Mouse (Mus musculus): ENCODE data around the gene Stk38. TPM values are rescaled to one million over a fixed set of nuclear protein-coding genes. Genes with fewer than 3 reads are reported as not detected.

Stk38 gene
- 10 to 100 TPM; 44.9 to 59.3 TPM for total RNA-seq (2021)

GRCm38 (mm10) chr17:29007641-29008325 is at the start of gene Stk38:
Gene Stk38, minus strand, starts transcription at chr17:29007995.
- intact Hi-C loops (cut with DNase I): no loop called here
- DNase-seq (ENCODE audit: low spot score in 2 of 2): peak; percentile 92 to 93

GRCm38 (mm10) chr17:29057361-29057890 is 49.6 kb upstream of the Stk38 start:
- intact Hi-C loops (cut with DNase I): no loop called here
- peak in 1 of 2 experiments; percentile 73 for DNase-seq (ENCODE audit: low spot score in 2 of 2)

GRCm38 (mm10) chr17:29056699-29057151 is 48.9 kb upstream of the Stk38 start:
- intact Hi-C loops (cut with DNase I): no loop called here
- no peak for DNase-seq (ENCODE audit: low spot score in 2 of 2)

- intact Hi-C loops (cut with DNase I): no loop called here
- DNase-seq (ENCODE audit: low spot score in 2 of 2): no peak
These were observed 48.4 kb upstream of the Stk38 start for GRCm38 (mm10) chr17:29056207-29056606.

DNA sequence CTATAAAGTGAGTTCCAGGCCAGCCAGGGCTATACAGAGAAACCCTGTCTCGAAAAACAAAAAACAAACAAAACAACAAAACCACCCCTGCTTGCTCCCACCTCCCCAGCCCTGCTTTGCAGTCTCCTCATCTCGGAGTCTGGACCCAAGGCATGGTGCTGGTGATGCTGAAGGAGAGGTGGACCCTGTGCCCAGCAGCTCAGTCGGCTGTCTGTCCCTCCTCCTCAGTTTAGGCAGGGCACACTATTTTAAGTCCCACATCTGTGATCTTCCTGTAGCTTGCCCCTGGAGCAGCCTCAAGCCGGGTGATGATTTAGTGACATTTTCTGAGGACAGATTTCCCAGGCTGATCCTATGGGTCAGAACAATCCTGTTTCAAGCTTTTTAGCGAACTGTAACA is 47.8 kb upstream of the Stk38 start:
- intact Hi-C loops (cut with DNase I): no loop called here
- DNase-seq (ENCODE audit: low spot score in 2 of 2): no peak

DNA sequence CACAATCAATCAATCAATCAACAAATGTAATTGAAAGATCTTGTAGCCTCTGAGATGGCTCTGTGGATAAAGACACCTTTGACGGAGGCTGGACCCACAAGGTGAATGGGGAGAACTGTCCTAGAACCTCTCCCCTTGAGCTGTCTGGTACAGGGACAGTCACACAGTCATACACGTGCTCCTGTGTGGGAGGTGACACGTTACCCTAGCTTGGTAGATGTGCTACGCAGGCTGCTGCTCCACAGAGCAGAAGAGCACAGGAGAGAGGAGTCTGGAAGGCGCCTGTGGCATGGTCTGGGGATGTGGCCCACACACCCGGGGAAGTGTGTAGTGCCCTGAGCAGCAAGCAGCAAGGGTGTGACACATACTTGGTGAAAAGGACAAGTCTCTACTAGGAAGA is 46.6 kb upstream of the Stk38 start:
- intact Hi-C loops (cut with DNase I): no loop called here
- no peak for DNase-seq (ENCODE audit: low spot score in 2 of 2)

- no peak for DNase-seq (ENCODE audit: low spot score in 2 of 2)
- intact Hi-C loops (cut with DNase I): no loop called here
These were observed 46.0 kb upstream of the Stk38 start for GRCm38 (mm10) chr17:29053841-29054240.

GRCm38 (mm10) chr17:29053067-29053466 is 45.3 kb upstream of the Stk38 start:
- intact Hi-C loops (cut with DNase I): no loop called here
- no peak for DNase-seq (ENCODE audit: low spot score in 2 of 2)

- intact Hi-C loops (cut with DNase I): no loop called here
- DNase-seq (ENCODE audit: low spot score in 2 of 2): no peak
These were observed 43.0 kb upstream of the Stk38 start for GRCm38 (mm10) chr17:29050791-29051190.

- intact Hi-C loops (cut with DNase I): loop anchor here (1.0 to 5.0 kb wide), 3 partner anchors 45 to 197 kb away; no protein-coding TSS in a partner anchor
- no peak for DNase-seq (ENCODE audit: low spot score in 2 of 2)
These were observed 42.1 kb upstream of the Stk38 start for GRCm38 (mm10) chr17:29049923-29050322.

GRCm38 (mm10) chr17:29049508-29049889 is 41.7 kb upstream of the Stk38 start:
- intact Hi-C loops (cut with DNase I): loop anchor here (1.0 to 5.0 kb wide), 3 partner anchors 46 to 198 kb away; no protein-coding TSS in a partner anchor

GRCm38 (mm10) chr17:29048748-29049507 is 41.1 kb upstream of the Stk38 start:
- intact Hi-C loops (cut with DNase I): loop anchor here (1.0 to 5.0 kb wide), 3 partner anchors 46 to 198 kb away; no protein-coding TSS in a partner anchor
- peak; percentile 82 to 91 for DNase-seq (ENCODE audit: low spot score in 2 of 2)

More at GRCm38 (mm10) chr17:29049508-29049889, 41.7 kb upstream of the Stk38 start:
- no peak for DNase-seq (ENCODE audit: low spot score in 2 of 2)

GRCm38 (mm10) chr17:29047697-29048514 is 40.1 kb upstream of the Stk38 start:
- intact Hi-C loops (cut with DNase I): loop anchor here (2.0 to 5.0 kb wide), 2 partner anchors 123 to 199 kb away; no protein-coding TSS in a partner anchor
- DNase-seq (ENCODE audit: low spot score in 2 of 2): no peak

GRCm38 (mm10) chr17:29046863-29047262 is 39.1 kb upstream of the Stk38 start:
- DNase-seq (ENCODE audit: low spot score in 2 of 2): no peak
- intact Hi-C loops (cut with DNase I): loop anchor here (5.0 kb wide), 1 partner anchor 200 kb away; no protein-coding TSS in a partner anchor

GRCm38 (mm10) chr17:29045741-29046530 is 38.1 kb upstream of the Stk38 start:
- intact Hi-C loops (cut with DNase I): loop anchor here (5.0 kb wide), 1 partner anchor 201 kb away; no protein-coding TSS in a partner anchor

DNA sequence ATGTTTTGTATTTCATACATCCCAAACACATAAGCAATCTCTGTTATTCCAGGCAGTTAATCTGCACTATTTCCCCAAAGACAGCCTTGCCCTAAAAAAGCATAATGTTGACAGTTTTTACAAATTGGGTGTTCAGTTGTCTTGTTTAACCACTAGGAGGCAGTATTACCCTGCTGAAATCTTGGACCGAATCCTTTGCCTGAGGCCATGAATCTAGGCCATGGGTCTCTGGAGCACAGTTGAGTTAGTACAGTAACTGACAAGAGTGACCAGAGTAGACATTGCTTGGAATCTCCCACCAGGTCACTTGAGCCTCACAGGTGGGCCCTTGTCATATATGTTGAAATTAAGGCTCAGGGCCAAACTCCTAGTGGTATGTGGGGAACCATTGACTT is 37.1 kb upstream of the Stk38 start:
- no peak for DNase-seq (ENCODE audit: low spot score in 2 of 2)
- intact Hi-C loops (cut with DNase I): loop anchor here (5.0 kb wide), 1 partner anchor 202 kb away; no protein-coding TSS in a partner anchor

More at GRCm38 (mm10) chr17:29045741-29046530, 38.1 kb upstream of the Stk38 start:
- DNase-seq (ENCODE audit: low spot score in 2 of 2): no peak

DNA sequence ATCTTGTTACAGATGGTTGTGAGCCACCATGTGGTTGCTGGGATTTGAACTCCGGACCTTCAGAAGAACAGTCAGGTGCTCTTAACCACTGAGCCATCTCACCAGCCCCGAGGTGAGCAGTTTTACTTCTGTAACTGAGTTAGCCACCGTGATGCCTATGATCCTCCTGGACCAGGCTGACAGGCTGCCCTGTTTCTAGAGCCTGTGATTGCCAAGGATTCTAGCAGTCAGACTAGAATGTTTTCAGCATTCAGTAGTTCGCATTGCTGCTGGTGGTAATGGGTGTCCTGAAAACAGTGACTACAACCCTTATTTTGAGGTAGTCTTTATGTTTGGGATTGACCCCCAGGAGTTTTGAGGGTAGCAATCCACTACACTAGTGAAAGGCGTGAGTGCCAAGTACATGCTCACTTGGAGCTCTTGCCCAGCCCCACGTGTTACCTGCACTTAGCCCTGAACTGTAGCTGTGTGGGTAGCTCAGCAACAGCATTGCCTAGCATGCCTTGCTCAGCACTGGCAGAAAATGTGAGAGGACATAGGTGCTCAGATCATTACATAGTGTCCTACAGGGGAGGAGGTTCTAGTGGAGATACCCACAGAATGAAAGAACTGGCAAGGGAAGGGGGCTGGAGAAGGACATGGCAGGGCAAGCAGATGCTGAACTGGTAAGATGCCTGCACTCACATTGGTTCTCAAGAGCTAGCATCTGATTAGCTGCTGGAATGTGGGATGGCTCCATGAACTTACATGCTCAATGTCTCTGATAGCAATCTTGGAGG is 36.5 kb upstream of the Stk38 start:
- intact Hi-C loops (cut with DNase I): no loop called here
- DNase-seq (ENCODE audit: low spot score in 2 of 2): no peak

DNA sequence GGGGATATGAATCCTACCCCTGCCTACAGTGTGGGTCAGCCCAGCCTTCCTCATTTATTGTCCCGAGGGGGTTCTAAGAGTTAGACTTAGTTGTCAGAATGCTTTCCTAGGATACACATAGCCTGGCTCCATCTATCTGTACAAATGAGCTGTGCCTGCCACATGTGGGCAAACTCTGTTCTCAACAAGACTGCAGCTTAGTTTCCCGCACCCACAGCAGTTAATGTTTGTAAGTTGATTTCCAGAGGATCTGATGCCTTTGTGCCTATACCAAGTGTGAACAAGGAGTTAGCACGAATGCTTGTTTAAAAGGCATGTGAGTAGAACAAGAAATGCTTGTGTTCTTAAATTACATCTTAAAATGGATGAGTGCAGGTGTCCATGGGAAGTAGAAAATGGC is 35.8 kb upstream of the Stk38 start:
- no peak for DNase-seq (ENCODE audit: low spot score in 2 of 2)
- intact Hi-C loops (cut with DNase I): no loop called here

Data from left cerebral cortex, postnatal 25 days (tissue).